Mouse (Mus musculus): Measurements from ENCODE around the gene Olfr1333. TPM values are rescaled to one million over a fixed set of nuclear protein-coding genes. Genes with fewer than 3 reads are reported as not detected.
"Not testable (repeated sequence)": the region's sequence is repeated elsewhere in the genome, so short reads cannot be mapped to it uniquely, and the experiment has no call there.

The Olfr1333 gene
- polyA plus RNA-seq (2012; rRNA removed): not detected in 2 replicates

- DNase-seq (ENCODE audit: low read depth): no peak
Observed at GRCm38 (mm10) chr4:118836179-118836578, at the start of gene Olfr1333. Olfr1333 (minus strand) TSS chr4:118836279.

GRCm38 (mm10) chr4:118867566-118867965 lies 31.5 kb upstream of the Olfr1333 start:
- no peak for DNase-seq (ENCODE audit: low read depth)

GRCm38 (mm10) chr4:118864349-118864748 lies 28.3 kb upstream of the Olfr1333 start, which contains the start of gene Olfr1331:
Olfr1331 (plus strand) TSS chr4:118864649.
- no peak for DNase-seq (ENCODE audit: low read depth)

GRCm38 (mm10) chr4:118862704-118863103 lies 26.6 kb upstream of the Olfr1333 start:
- DNase-seq (ENCODE audit: low read depth): no peak

GRCm38 (mm10) chr4:118861791-118862190 lies 25.7 kb upstream of the Olfr1333 start:
- no peak for DNase-seq (ENCODE audit: low read depth)

- DNase-seq (ENCODE audit: low read depth): peak; percentile 37
Observed at GRCm38 (mm10) chr4:118818921-118819320, 17.2 kb downstream of the Olfr1333 start.

GRCm38 (mm10) chr4:118809844-118810243 lies 26.2 kb downstream of the Olfr1333 start, which contains the start of gene Olfr1335:
Olfr1335 (minus strand) TSS chr4:118809944.
- DNase-seq (ENCODE audit: low read depth): no peak

- not testable (repeated sequence) for DNase-seq (ENCODE audit: low read depth)
Observed at GRCm38 (mm10) chr4:118792796-118793195, 43.3 kb downstream of the Olfr1333 start.

- DNase-seq (ENCODE audit: low read depth): no peak
Observed at GRCm38 (mm10) chr4:118782486-118782885, 53.6 kb downstream of the Olfr1333 start, which contains the start of gene Olfr1337. Olfr1337 (minus strand) TSS chr4:118782586.

Other genes with a start within 250 kb of the Olfr1333 start
- gene Cfap57, start 215.5 kb downstream of the Olfr1333 start, polyA plus RNA-seq (2012; rRNA removed): 0.30 and 0.71 TPM in 2 replicates
- 16.8 and 22.0 TPM in 2 replicates for gene Ebna1bp2, start 215.5 kb downstream of the Olfr1333 start, polyA plus RNA-seq (2012; rRNA removed)
- not detected in 2 replicates for gene Olfr62, start 177.3 kb downstream of the Olfr1333 start, polyA plus RNA-seq (2012; rRNA removed)
- gene Olfr1342, start 143.5 kb downstream of the Olfr1333 start, polyA plus RNA-seq (2012; rRNA removed): 0.11 and 0.25 TPM in 2 replicates
- 0.25 and 0.53 TPM in 2 replicates for gene Olfr1341, start 132.8 kb downstream of the Olfr1333 start, polyA plus RNA-seq (2012; rRNA removed)
- not detected in 2 replicates for gene Olfr1340, start 116.1 kb downstream of the Olfr1333 start, polyA plus RNA-seq (2012; rRNA removed)
- gene Olfr1339, start 104.1 kb downstream of the Olfr1333 start, polyA plus RNA-seq (2012; rRNA removed): not detected in 2 replicates
- 8.5 and 10.8 TPM in 2 replicates for gene Olfr1338, start 77.5 kb downstream of the Olfr1333 start, polyA plus RNA-seq (2012; rRNA removed)
- 0.42 TPM in 1 of 2 replicates, not detected in the other for gene Olfr1337, start 53.7 kb downstream of the Olfr1333 start, polyA plus RNA-seq (2012; rRNA removed)
- not detected in 2 replicates for gene Olfr1335, start 26.3 kb downstream of the Olfr1333 start, polyA plus RNA-seq (2012; rRNA removed)
- gene Olfr1331, start 28.4 kb upstream of the Olfr1333 start, polyA plus RNA-seq (2012; rRNA removed): not detected in 2 replicates
- gene Olfr1330, start 52.3 kb upstream of the Olfr1333 start, polyA plus RNA-seq (2012; rRNA removed): 0.36 TPM in 1 of 2 replicates, not detected in the other
- not detected in 2 replicates for gene Olfr1329, start 81.2 kb upstream of the Olfr1333 start, polyA plus RNA-seq (2012; rRNA removed)
- not detected in 2 replicates for gene Olfr1328, start 102.3 kb upstream of the Olfr1333 start, polyA plus RNA-seq (2012; rRNA removed)
- 0.35 and 0.42 TPM in 2 replicates for gene Lao1, start 125.3 kb upstream of the Olfr1333 start, polyA plus RNA-seq (2012; rRNA removed)

Measured in gonadal fat pad, adult 2 months (tissue).